Mouse (Mus musculus) hematopoietic stem cell, adult 5-6 weeks (primary cell): ENCODE measurements around the gene Lhpp. TPM values are rescaled to one million over a fixed set of nuclear protein-coding genes. Genes with fewer than 3 reads are reported as not detected.
A peak's percentile ranks its signal among the peaks of the same experiment; 100 is the strongest.

Experiments used
- ATAC-seq, 2 experiments: fragments of 125-278 bp in 1 of 2; replicated peaks in 1 of 2; 2 replicates each; pipeline ENCODE4 v1.8.0; 2016 to 2017; ENCODE audit warnings: inconsistent platforms in 2 of 2, mild to moderate bottlenecking in 2 of 2, moderate number of reproducible peaks in 2 of 2, low read depth in 1 of 2, moderate TSS enrichment in 1 of 2; ENCODE audit not compliant: low FRiP score in 2 of 2, poor library complexity in 2 of 2, severe bottlenecking in 2 of 2, insufficient read depth in 1 of 2, low TSS enrichment in 1 of 2
- total RNA-seq: library from RNA; stranded (forward); fragments of 172-1452, 232-1000 nt; gene quantifications from 2 replicates; pipeline ENCODE4 v1.2.3, GENCODE M21; 2017

Gene Lhpp
- total RNA-seq, 1 experiment from 2014 or later, result 7.9 TPM

DNA sequence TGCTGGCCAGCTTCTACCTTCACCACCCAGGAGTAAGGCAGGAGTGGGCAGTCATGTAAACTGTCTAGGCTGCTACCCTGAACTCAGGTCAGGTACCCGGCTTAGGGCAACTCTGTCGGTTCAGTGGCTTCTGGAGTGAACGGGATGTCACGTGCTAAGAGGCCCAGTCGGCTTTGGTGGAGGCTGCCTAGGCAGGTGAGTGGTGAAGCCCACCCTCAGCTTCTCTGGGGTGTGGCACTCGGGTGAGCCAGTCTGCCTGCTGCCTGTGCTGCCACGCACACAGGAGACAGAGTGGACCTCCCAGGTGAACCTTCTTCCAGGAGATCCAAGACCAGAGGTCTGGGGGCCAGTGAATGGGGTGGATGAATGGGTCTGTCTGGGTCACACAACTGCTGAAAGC lies 102.5 kb downstream of the Lhpp start:
- ATAC-seq, result no peak

DNA sequence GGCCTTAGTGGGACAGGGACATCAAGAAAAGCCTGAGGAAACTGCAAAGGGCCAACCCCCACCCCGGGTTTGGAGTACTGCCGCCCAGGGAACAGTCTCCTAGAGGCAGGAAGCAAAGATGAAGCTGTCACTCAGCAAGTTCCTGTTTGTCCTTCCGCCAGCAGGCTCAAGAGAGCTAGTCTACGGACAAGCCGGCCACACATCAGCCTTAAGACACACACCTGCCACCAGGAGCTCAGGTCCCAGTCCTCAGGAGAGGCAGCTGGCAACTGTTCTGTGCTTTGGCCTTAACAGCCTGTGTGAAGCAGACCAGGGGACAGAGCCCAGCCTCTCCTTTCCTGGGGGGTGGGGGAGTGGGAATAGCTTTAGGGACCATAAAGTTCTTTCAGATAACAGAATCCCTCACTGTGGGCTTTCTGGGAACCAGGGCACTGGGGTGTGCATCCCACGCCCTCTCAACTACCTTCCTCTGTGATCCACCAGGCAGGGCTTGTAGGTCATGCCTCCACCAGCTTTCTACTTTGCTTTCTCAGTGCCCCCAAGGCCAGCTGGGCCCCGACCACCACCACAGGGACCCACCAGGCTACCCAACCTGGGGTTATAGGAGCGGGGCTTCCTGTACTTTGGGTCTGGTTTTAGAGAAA lies 103.2 kb downstream of the Lhpp start:
- peak; percentile 43 to 60; a peak in 3 of 4 replicates for ATAC-seq

DNA sequence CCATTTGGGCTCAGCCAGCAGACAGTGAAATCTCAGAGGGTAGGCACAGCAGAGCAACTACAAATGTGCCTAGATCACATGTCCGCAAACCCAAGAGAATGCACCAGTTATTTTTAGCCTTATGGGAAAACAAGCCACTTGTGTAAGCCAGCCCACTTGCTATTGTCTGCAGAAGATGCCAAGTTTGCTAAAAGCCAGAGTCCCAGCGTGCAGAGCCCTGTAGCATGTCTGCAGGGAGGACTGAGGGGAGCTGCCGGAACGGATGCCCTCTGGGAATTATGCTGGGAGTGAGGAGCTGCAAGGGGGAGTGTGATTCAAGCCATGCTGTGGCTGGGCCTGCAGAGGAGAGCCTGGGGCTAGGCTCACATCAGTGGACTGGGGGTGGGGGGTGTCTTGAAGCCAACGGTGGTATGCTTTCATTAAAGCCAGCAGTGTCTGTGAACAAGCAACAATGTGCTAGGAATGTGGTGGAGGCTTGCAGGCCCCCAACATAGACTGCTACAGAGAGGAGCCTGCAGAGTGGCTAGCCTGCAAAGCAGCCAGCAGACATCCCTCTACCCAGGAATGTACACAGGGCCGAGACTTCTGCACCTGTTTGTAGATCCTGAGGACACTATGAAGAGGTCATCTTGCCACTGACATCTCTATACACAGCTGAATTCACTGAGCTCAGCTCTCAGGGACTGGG lies 103.9 kb downstream of the Lhpp start:
- no peak for ATAC-seq

DNA sequence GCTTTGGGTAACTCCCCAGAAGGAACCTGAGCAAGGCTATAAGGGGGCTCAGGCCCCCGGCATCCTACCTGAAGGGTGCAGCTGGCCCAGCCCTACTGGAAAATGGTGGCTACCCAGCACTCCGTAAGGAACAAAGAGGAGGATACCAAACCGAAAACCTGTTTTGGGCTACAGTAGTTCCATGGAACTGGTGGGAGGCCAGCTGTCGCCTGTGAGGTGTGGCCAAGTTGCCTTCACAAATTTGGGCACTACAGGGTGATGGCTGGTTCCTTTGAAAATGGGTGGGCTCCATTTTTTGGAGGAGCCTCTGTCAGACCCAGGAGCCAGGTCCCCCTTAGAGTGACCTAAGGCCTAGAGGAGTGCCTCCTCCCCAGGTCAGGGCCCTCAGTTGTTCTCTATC lies 104.8 kb downstream of the Lhpp start:
- ATAC-seq, result no peak

DNA sequence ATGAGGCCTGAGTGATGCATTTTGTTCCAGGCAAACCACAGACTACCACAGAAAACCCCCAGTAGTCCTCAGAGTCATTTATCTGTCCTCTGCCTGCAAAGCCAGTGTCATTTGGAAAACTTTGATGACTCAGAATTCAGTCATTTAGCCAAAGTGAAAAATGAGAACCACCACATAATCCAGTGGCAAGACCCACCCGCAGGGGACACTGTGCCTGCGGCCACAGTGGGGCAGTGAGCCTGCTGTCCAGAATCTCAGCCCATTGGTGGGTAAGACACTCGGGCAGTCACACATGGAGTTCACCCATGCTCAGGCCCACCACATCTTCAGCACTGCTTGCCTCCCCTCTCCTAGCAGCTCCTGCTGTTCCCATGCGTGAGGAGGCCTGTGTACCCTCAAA lies 109.1 kb downstream of the Lhpp start:
- ATAC-seq, result no peak

DNA sequence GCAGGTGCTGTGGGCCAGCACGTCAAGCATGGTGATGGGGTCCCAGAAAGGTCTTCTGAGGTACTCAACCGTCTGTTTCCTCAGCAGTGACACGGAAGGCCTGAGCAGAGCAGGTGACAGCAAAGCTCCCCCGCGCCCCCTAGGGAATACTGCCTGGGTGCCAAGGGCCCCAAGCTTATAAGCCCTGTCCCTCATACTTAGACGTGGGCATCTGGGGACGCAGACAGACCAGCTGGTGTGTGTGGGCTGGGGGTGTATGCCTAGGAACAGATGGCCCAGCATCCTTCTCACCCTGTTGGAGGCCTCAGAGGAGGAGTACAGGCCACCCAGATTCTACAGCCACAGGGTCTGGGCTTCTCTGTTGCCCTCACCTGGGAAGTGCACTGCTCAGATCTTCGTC lies 110.1 kb downstream of the Lhpp start:
- ATAC-seq, result no peak

DNA sequence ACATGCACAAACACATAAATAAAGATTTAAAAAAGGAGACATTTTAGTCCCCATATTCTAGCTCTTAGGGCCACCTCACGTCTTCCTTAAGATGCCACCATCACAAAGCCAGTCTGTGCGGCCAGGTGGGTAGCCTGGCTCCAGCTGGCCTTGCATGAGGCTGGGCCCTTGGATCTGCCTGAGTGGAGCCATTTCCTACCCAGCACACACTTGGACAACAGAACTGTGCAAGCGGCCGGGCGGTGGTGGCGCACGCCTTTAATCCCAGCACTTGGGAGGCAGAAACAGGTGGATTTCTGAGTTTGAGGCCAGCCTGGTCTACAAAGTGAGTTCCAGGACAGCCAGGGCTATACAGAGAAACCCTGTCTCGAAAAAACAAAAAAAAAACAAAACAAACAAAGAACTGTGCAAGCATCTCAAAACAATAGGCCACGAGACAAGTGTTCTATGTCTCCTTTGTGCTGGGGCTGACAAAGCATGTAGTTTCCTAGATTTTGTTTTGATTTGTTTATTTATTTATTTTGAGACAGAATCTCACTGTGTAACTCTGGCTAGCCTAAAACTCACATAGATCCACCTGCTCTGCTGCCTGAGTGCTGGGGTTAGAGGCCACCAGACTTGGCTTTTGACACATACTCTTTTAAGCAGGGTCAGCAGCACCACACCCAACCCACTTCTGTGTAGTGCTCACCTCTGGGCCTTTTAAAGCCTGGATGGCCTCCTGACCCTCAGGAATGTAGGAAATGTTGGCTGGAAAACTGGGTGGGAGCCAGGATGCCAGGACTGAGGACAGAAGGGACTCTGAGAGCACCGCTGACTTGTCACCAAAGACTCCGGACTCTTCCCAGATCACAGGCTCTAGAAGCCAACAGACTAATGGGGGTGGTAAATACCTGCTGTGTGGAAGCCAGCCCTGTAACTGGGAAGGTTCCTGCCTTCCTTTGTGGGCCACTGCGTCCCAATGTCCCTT lies 112.2 kb downstream of the Lhpp start:
- no peak for ATAC-seq

DNA sequence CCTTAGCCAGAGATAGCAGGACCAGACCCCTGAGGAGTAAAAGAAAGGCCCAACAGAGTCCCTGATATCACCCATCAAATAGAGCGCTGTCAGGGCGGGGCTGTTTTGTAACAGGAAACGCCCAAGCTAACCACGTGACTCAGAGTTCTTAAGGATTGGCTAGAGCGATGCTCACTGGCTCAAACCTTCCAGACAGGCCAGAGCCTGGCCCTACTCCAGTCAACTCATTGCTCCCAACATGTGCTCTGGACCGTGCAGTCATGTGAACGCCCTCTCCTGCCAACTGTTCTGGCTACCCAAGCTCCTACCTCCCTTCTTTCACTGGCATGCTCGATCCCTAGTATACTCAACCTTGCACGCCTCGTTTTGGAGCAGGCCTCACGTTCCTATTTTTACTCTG lies 113.5 kb downstream of the Lhpp start:
- ATAC-seq, result peak in 1 of 2 experiments; percentile 20; a peak in 1 of 4 replicates

DNA sequence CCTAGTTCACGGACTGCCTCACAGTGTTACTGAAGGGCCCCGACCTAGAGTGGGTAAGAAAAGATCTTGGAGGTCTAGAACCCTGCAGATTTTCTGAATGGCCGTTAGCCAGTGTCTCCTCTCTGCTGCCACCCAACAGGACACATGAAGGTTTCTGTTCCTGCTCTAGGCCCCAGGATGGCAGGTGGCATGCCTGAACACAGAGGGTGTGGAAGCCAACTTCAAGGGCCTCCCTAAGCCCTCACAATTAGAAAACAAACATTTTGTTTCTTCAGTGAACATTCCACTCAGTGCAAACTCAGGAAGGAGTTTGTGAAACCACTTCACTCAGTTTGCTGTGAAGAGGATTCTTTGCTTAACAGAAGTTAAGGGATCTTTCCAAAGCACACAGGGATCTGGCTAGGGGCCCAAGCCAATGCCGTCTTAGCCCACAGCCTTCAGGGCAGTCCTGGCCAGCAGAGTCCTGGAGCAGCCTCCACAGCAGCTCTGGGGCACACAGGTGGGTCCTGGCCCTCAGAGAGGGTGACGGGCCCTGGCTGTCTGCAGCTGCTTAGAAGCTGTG lies 114.1 kb downstream of the Lhpp start:
- ATAC-seq, result no peak

DNA sequence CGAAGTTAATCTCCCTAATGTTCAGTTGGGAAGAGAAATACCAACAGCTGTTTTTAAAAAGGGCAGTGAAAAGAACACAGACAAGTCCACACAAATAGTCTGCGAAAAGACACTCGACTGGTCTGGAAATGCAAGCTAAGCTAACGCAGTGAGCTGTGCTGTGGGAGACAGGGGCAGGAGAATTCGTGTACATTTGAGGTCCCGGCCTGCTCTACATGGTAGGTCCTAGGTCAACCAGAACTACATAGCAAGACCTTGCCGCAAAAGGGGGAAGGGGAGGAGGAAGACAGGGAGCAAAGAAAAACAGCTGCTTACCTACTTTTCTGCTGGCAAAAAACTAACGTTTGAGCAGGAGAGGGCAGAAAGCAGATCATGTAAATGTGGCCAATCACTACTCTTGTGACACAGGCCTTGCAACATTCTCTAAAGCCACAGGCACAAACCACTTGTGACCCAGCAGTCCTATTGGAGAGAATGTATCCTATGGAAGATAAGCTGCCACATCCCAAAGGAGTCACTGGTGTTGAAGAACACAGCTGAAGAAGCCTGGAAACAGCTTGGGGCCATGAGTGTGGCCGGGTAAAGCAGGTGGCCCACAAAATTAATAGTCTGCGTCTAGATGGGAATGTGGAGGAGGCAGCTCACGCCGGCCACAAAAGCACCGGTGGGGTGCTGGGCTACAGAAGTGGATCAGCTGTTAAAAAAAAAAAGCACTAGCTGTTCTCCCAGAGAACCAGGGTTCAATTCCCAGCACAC lies 115.8 kb downstream of the Lhpp start:
- peak; percentile 30 to 54; a peak in 2 of 4 replicates for ATAC-seq

DNA sequence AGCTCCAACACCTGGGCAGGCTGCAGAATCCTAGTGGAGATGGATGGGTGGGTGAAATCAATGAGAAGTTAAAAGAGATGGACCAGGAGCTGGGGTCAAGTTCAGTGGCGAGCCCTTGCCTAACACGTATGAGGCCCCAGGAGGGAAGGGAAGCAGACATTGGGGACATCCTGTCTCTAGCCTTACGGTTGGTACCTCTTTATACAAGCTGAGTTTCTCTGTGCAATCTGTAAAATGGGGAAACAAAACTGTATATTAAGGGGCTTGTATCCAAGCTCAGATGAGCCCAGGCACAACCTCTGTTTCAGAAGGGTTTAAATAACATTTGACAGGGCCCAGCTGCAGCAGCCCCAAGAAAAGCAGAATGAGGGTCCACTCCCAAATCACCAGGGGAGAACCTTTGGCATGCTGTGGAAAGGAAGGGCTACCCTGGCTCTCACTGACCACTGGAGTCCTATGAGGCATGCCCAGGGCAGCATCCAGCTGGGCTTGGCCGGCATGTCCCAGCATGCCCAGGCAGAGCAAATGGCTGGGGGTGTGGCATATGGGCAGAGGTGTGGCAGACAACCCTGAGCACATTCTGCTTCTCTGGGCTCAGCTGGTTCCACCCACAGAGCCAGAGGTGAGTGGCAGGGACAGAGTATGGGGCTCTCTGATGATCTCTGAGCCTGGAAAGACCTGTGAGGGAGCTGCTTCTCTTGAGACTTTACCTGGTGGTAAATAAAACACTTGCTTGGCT lies 118.8 kb downstream of the Lhpp start:
- ATAC-seq, result no peak

DNA sequence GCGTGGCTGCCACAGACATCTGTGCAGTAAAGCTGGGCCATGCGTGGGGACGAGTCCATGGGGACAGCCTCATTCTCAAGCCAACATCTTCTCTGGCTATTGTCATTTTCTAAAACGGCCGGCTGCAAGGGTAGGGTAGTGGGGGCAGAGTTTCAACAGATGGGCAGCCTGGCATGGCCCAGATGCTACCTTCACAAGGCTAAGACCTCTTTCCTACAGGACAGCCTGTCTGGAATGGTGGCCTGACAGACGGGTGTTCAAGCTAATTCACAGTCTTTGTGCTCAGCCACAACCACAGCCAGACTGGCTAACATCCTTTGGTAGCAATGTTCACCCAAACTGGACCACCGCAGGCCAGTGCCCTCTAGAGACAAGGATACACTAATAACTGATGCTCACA lies 120.1 kb downstream of the Lhpp start:
- no peak for ATAC-seq

DNA sequence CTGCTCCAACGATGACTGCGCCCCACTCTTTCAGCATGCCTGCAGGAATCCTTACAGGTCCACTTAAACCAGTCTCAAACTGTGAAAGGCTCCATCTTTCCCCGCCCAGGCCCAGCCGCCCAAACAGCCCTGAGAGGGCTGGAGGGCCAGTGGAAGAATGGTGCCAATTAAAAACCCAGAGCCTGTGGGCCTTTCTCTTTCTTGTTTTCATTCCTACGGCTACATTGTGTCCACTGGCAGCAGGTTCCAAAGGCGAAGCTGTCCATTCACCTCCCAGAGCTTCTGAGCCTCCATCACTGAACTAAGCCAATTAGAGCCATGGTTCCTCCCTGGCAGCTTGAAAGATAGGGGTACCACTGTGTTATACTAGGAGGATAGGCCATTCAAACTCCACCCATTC lies 121.1 kb downstream of the Lhpp start:
- ATAC-seq, result no peak

DNA sequence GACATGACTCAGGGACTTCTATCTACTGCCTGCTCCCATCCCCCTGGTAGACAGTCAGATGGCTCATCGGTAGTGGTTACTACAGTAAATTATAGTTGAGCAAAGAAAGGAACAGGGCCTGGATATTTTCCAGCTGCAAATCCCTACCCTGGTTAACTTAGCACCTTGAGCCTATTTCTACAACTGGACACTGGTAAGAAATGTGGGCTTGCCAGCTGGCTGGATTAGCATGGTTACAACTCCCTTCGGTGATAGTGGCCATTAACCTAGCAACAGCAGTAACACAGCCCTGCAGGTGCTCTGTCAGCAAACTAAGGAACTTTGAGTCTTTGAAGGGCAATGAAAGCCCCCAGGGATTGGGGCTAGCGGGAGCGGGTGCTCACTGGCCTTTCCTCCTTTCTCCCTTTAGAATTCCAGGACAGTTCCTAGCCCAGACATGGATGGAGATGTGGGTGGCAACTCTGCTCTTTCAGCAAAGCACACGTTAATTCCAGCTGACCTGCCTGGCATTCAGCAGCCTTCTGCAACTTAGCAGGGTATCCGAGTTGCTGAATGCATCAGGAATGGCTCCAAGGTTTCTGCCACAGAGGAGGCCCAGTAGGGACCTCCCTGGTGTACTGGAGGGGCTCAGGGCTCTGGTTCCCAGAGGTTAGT lies 121.8 kb downstream of the Lhpp start:
- ATAC-seq, result no peak

DNA sequence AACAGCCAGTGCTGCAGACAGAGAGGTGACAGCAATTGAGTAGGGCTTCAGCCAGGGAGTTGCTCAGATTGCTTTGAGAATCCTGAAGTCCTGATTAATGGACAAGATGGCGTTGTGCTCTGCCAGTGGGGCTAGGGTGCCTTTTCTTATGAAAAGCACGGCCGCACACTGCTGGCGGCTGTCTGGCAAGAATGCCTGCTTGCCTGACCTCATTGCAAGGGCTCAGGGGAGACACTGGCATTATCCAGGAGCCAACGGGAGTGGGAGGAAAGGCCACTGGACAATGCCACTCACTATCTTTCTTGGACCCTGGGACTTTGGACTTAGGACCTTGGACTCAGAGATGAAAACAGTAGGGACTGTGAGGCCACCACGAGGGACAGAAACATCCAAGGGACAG lies 123.1 kb downstream of the Lhpp start:
- ATAC-seq, result no peak

DNA sequence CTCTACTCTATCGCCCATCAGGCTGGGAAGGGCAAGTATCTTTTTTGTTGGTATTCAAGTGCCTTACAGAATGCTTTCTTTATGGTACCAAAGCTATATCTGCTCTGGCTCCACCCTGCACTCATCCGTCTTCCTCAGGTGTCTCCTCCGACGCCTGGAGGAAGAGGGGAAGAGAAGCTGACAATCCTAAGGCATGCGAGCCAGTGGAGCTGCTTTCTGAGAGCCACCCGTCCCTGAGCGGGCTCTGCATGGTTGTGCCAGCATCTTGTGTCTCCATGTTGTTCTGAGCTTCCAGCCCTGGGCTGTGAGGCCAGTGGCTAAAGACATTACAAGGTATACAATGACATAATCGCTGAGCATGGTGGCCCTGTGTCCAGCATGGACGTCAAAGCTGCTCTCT lies 123.8 kb downstream of the Lhpp start:
- no peak for ATAC-seq
